Mouse (Mus musculus) Muller cell, postnatal 12 days (primary cell): ENCODE data around the gene Hist2h2bb.
"Not testable (repeated sequence)": the region's sequence is repeated elsewhere in the genome, so short reads cannot be mapped to it uniquely, and the experiment has no call there.

ENCODE experiments used
- DNase-seq: peaks from one replicate; pipeline ENCODE4 v3.0.0-alpha.2; 2015; ENCODE audit errors: inconsistent ontology term

The Hist2h2bb gene

DNA sequence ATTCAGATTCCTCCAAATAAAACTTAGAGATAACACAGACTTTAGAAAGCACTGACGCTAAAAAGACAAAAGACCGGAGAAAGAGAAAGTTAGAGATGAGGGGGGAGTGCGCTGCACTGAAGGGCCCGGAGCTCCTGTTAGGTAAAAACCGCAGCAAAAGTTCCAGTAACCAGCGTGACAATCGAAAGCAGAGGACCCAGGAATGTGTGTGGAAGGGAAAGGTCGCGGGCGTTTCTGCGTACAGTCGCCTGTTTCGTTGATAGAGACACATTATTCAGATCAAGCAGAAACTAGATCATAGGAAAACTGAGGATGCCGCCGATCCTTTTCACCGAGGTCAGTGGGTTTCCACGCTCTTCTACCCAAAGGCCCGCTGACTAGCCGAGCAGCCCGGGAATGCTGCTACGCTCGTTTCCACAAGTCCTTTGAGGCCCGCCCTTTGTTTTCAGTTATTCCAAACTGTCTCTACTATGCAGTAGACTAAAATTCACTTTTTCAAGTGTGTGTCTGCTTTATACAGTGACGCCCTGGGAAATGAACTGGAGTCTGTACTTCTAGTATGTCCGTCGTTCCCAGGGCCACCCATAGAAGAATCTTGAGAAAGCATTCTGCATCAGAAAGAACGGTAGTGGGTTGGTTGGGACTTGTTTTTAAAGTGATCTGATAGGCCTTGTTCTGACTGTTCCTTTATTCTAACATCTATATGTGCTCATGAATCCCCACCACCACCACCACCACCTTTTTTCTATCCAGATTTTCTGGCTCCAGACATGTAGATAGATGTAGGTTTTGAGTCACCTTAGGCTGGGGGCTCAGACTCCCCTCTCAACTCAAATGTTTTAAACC is 5.8 kb upstream of the Hist2h2bb start:
- DNase-seq: no peak

DNA sequence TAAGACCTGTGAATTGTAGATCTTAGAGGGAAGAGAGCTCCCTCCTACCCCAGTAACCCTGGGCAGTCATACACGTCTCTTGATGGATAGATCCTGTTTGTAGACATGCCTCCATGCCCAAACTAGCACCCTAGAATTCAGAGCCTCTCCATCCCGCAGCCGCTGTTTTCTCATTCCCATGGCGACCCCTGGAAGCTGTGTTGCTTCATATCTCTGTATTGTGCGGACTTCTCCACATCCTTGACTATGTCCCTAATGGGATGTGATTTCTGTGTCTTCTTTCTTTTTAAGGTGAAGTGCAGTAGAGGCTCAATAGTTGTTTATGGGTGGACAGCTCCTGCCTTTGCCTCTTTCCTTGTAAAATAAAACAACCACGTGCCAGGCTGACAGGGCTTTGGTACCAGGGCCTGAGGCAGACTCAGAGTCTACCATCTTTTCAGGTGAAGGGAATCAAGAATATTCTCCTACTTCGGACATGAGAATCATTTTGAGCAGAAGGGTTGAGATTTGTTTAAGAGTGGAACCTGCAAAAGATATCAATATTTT is 5.1 kb upstream of the Hist2h2bb start:
- no peak for DNase-seq

DNA sequence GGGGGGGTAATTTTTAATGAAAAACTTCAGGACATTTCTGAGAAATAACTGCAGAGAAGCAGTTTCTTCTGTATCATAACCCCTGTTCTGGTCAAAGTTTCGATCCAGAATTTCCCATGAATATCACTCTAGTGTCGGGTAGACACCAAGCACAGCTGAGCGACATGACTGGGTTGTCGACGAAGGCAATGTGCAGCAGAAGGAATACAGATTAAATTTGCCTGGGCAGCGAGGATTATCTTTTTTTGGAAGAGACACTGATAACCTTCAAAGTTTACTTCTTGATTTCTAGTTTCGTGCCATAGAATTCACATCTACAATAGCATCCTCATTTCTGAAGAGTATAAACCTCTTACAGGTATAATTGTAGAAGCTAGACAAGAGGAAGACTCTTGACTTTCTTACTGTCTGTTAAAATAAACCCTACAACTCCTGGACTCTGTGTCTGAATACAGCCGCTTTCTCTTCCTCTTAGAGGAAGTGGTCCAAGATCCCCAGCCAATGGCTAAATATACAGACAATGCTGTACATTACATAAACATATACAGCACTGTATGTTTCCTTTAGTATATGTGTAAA is 3.3 kb upstream of the Hist2h2bb start:
- no peak for DNase-seq

DNA sequence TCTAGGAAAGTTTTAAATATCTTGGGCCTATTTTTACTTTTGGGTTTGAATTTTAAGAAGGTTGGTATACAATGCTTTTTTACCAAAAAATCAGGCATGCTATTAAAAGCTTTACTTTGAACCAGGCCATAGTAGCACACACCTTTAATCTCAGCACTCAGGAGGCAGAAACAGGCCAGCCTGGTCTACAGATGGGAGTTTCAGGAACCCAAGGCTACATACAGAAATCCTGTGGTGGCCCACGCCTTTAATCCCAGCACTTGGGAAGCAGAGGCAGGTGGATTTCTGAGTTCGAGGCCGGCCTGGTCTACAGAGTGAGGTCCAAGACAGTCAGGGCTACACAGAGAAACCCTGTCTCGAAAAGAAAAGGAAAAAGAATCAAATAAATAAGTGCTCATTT is 2.0 kb upstream of the Hist2h2bb start:
- no peak for DNase-seq

DNA sequence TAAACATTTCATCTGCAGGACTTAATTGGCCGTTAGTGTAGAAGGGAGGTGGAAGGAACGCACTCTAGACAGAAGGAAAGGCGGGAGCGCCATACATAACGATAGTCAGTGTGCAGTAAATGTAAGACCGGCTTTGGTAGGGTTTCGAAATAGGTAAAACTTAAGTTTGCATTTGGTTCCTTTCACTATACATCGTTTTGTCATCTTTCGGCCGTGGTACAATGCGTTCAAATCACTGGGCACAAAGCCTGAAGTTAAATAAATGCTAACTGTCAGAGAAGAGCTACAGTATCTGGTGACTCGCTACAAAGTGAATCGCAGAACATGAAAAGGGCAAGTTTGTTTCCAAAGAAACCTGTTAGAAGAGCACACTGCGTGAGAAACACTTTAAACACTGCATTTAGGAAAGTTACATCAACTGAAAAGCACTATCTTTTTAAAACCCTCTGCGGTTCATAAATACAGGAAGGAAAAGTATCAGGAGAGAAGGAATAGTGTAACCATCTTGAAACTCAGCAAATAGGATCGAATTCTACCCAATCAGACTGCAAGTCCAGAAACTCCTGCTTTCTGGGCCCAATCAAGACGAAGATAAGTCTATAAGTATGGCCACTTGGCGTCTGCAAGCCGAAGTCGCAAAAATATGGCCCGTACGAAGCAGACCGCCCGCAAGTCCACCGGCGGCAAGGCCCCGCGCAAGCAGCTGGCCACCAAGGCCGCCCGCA is 1.3 kb upstream of the Hist2h2bb start, which contains the start of gene Hist2h3b:
Hist2h3b (plus strand) TSS at position 604 of the 725 bp plus-strand sequence.
- peak; percentile 84 for DNase-seq

DNA sequence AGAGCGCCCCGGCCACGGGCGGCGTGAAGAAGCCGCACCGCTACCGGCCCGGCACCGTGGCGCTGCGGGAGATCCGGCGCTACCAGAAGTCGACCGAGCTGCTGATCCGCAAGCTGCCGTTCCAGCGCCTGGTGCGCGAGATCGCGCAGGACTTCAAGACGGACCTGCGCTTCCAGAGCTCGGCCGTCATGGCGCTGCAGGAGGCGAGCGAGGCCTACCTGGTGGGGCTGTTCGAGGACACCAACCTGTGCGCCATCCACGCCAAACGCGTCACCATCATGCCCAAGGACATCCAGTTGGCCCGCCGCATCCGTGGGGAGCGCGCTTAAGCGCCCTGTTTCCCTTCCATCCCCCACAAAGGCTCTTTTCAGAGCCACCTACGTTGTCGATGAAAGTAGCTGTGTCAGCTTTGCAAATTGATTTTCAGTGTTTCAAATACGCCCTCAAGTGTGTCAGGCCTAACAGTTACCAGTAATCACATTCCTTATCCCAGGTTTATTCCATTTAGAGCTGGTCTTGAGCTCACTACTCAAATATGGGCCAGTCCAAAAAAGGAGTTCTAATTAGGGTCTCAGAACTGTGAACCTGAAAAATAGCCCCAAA is 675 bp upstream of the Hist2h2bb start:
- DNase-seq: not testable (repeated sequence)

DNA sequence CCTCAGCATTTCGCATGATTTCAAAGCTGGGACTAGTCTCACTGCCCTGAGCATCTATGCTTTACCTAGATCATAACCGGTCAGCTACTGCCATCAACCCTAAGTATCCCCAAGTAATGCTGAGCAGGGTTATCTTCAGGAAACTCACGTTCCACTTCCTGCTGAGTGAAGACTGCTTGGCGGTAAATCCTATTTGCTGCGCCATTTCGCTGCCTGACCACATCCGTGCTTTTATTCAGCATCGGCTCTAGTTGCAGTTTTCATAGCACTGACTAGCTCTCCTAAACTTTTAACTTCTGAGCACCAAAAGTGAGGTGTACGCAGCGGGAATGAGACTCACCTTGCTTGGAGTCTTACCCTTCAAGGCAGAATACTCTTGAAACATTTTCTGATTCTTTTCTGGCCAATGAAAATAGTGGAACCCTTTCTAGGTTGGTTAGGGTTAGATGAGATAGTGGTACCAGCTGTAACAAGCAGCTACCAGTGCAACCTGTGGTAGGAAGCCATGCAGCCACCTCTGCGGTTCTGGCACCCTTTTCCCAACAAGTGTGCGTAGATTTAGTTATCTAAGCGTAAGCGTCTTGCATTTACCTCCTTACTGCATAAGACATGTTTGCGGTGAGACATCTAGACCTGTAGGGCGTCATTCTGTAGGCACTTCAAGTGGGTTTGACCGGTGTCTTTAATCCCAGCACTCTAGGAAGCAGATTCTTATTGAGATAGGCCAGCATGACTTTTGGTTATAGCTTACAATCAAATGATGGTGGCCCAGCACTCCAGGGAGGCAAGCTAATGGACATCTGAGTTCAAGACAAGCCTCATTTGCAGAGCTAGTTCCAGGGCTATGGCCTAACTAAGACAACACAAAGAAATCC is 4.3 kb downstream of the Hist2h2bb start:
- no peak for DNase-seq

DNA sequence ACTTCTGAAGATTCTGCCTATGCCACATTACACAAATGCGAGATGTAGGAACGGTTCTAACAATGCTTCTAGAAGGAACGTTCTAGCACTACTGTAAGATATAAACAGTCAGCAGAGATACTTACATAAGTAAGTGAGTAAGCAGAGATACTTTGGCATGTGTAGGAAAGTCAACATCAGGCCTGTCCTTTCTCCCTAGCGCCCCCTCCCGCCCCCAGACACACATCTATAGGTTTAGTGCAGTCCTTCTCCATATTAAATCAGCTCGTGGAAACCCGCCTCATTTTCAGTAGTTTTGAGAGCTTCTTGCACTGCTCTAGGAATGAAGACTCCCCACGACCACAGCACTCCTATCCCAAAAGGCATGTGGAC is 7.9 kb downstream of the Hist2h2bb start:
- no peak for DNase-seq

DNA sequence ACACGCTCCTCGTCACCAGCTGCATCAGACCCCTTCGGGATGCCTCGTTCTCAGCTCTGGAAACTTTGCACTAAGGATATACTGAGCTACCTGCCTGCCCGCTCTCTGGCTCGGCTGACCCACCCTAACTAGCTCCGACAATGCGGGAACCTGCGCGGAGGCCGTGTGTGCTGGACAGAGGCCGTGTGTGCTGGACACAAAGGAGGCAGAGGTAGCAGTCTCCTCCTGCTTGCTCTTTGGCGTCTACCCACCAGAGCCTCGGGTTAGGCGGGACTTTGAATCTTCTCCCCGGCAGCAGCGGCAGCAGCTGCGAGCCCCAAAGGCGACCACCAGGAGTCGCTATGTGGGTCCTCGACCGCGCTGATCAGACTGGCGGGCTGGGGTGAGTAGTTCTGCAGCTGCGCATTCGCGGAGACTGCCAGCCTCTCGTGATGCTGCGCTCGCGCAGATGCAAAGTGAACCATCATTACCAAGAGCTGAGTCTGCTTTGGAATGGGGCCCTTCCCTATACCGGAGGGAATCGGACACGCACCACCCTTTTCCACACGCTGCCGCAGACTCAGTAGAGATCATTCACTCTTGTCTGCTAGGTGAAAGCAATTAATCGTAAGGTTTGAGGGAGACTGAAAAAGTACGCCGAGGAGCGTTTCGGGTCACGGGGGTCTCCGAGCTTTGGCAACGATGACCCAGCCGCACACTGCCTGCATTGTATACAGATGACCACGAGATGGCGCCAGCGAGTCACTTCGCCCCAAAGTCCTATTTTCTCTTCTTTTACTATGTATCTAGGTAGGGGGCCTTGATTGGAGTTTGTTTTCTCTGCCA is 8.5 kb downstream of the Hist2h2bb start:
- DNase-seq: peak; percentile 86

DNA sequence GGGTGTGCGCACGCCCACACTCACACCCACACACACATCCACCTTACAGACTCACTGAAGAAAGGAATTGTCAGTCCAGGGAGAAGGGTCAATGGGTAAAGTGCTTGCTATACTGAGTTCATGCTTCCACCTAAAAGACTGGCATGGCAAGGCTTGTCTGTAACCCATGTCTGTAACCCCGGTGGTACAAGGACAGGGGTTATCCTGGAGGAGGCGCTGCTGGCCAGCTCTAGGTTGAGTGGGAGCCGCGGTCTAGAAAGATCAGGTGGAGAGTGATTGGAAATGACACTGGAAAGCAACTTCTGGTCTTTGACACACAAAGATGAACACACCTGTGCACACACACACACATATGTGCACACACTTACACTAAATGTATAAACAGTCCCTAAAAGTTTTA is 11.1 kb downstream of the Hist2h2bb start:
- no peak for DNase-seq

DNA sequence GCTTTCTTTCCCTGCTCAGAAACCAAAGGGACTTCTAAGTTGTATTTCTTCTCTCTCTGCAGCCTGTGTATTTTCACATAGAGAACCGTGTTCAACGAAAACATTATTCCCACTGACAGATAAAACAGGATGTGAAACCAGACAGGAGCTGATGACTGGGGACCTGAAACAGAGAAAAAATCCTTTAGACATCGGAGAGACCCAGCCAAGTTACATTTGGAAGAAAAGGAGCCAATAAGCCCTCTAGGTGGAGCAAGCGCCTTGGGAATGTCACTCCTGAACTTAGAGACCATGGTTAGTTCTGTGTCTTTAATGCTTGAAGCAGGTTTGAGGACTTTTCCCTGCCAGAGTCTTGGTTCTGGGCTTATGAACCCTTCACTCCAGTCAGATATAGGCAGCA is 14.9 kb downstream of the Hist2h2bb start:
- DNase-seq: peak; percentile 62

DNA sequence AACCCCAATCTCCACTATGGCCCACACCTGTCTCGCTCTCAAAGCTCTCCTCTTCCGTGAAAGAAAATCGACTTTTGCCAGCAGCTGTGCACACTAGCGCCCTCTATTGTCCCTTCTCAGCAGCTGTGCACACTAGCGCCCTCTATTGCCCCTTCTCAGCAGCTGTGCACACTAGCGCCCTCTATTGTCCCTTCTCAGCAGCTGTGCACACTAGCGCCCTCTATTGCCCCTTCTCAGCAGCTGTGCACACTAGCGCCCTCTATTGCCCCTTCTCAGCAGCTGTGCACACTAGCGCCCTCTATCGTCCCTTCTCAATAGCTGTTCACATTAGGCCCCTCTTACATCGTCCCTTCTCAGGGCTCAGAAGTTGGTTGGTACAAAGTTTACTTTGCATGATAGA is 17.8 kb downstream of the Hist2h2bb start:
- DNase-seq: not testable (repeated sequence)

DNA sequence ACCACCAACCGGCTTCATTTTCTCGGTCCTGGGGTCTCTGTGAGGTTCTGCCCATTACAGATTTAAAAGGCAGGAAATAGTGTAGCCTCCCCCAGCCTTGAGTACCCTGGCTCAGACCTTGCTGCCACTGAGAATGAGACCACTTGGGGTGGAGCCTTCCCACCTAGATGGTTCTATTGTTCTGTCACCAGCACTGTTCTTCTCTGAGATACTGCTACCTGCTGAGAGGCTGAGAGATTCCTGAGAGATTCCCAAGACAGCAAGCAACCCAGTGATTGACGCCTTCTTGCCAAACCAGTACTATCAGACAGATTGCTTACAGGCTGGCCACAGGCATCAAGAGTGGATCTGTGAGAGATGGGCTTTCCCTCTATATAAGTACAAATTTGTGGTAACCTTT is 19.6 kb downstream of the Hist2h2bb start:
- DNase-seq: no peak

DNA sequence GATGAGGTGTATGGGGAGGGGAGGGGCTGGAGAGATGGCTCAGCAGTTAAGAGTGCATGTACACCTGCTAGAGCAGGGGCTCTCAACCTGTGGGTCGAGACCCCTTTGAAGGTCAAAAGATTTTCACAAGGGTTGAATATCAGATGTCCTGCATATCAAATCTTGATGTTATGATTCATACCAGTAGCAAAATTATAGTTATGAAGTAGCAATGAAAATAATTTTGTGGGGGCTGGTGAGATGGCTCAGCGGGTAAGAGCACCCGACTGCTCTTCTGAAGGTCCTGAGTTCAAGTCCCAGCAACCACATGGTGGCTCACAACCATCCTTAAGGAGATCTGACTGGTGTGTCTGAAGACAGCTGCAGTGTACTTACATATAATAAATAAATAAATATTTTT is 21.2 kb downstream of the Hist2h2bb start:
- not testable (repeated sequence) for DNase-seq

DNA sequence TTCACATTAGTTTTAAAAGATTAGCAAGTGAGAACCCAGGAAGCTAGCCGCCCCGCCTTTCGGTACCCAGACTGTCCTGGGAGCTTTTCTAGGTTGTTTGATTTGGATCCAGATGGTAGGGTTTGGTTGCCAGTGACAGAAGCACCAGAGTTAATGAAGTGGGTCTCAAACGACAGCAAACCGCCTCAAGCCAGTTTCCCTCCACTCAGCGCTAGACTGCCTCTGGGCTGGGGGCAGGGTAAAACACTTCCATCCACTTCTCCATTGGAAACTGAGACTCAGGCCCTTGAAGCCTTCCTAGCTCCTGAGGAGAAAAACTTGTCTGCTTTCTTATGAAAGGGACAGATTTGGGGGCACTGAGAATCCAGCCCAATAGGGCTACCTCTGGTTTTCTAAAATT is 23.1 kb downstream of the Hist2h2bb start:
- DNase-seq: no peak

DNA sequence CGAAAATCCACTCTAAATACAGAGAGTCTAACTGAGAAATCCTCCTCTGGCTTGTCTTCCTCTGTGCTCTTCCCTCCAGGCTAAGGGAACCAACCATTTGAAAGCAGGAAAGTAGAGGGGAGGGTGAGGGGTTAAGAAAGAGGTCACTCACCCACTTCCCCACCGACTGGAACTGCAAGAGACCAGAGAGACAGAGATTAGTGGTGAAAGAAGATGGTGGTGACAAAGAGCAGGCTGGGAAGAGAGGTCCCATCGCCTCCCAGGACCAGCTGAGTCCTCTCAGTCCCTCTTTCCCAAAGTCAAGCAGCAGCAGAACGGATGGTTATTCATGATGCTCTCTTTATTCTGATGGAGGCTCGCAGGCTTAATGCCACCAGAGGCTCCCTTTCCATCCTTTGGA is 23.8 kb downstream of the Hist2h2bb start:
- DNase-seq: no peak

DNA sequence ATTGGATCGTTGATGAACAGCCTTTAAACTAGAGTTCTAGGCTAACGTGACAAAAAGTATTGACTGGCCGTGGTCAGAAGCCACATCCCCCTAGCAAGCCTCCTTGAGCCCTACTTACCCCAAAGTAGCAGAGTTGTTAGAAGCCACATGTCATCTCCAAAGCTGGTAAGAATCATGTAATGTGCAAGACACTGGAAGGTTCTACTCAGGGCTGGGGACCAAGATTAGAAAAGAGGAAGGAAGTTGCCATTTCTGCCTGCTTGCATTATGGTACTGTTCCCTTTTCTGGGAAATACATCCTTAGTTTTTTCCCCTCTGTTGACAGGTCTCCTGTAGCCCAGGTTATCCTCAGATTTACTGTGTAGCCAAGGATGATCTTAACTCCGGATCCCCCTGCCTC is 24.2 kb downstream of the Hist2h2bb start, which contains the start of gene Fcgr1:
Fcgr1 (minus strand) TSS at position 183 of the 400 bp plus-strand sequence.
- DNase-seq: no peak

DNA sequence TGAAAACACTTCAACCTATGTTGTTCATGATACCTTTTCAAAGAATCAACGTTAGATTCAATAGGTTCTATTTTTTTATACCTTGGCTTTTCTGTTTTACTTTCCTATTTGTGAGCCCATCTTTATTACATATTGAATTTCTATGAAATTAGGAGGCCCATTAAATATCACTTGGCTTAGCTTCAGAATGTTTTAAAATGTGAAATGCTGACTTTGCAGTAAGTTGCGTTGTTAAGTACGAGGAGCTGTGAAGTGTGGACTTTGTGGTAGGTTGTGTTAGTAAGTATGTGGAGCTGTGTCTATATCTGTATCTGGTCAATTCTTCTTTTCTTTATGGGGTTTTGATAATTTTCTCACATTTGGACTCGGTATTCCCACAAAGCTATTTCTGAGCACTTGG is 28.8 kb downstream of the Hist2h2bb start:
- DNase-seq: no peak

DNA sequence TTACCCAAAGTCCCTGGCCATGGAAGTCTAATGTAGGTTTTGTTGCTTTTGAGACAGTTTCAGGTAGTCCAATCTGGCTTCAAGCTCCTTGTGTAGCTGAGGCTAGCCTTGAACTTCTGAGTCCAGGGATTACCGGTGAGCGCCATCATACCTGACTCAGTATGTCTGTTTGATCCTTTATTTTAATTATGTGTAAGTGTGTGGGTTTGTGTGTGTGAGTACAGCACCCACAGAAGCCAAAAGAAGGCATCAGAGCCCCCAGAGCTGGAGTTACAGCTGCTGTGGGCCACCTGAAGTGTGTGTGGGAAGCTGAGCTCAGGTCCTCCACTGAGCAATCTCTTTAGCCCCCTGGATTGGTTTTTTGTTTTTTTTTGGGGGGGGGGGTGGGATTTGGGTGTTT is 30.0 kb downstream of the Hist2h2bb start:
- no peak for DNase-seq
